In the genomic region with DNA sequence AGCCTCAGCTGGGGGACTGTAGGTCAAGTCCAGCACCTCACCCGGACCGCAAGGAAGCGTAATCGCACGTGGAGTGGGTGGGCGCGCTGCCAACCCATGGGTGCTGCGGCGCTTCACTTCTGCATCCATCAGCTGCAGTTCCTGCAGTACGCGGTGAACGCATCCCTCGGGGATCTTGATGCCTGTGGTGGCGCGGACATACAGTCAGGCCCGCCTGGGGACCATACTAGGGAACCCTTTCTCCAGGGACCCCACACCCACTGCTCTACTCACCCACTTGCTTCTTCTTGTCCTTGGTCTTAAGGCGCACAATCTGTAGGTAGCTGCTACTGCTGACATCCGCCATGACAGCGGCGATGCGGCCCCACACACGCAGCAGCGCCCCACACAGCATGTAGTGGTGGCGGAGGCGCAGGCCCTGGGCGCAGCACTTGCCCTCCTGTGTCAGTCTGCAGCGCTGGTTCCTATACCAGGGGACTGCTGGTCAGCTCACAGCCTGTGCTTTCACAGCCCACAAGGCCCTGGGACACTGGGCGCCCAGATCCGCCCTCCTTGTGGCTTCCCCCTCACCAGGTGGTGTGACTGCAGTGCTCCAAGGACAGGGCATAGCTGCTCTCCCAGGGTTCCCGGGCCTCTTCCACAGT, we compare ENCODE assay signal across 15 mouse cellular contexts. TPM values are rescaled to one million over a fixed set of nuclear protein-coding genes. Genes with fewer than 3 reads are reported as not detected.
DNase-seq lines count a peak whose midpoint lies in the region; ATAC-seq and TF ChIP-seq lines count a peak whose summit lies in the region.
"Had no signal": no experiment of that assay in that cellular context is flagged by ENCODE, and none has a peak within 500 bp of the region (broad histone marks: within the 10 kb centered on the region; RNA-seq: fewer than 3 reads in every experiment).

No protein-coding gene starts in this region.

- TF ChIP-seq CTCF in stomach, postnatal 0 days (IDR thresholded peaks at IDR 0.05; ENCODE audit: low read depth): no peak

- H3K9ac ChIP-seq in hindbrain, embryonic 12.5 days: no peak overlapping the region
- H3K9ac ChIP-seq in liver, embryonic 13.5 days: no peak overlapping the region
- H3K9ac ChIP-seq in liver, embryonic 12.5 days: no peak overlapping the region
- 0 out of 2 replicates have a peak overlapping the region, but pooled peaks have one; percentile 27 for H3K9ac ChIP-seq in stomach, postnatal 0 days (ENCODE audit: low read length)
- H3K9ac ChIP-seq: limb, embryonic 12.5 days; lung, embryonic 15.5 days; midbrain, embryonic 13.5 days had no signal

- no peak for DNase-seq in hindbrain, embryonic 10.5 days (ENCODE audit: low spot score)
- DNase-seq in liver, embryonic 13.5 days: no peak
- peak; percentile 73 for DNase-seq in testis, postnatal 10 days (ENCODE audit: low spot score)
- no peak for DNase-seq in testis, postnatal 14 days (ENCODE audit: low spot score)
- DNase-seq in stomach, postnatal 0 days (ENCODE audit: low spot score): no peak
- DNase-seq in heart, postnatal 10 days: no peak
- DNase-seq: cerebellum, adult 11-12 months; heart, postnatal 14 days; thymus, adult 18-20 months had no signal

- WGBS in hindbrain, embryonic 10.5 days: 79% methylated on average over 30 of the region's 30 CpGs
- WGBS in hindbrain, embryonic 12.5 days: 81% methylated on average over 30 of the region's 30 CpGs
- 88% methylated on average over 30 of the region's 30 CpGs for WGBS in liver, embryonic 13.5 days (ENCODE audit: insufficient replicate concordance)
- 83% methylated on average over 30 of the region's 30 CpGs for WGBS in liver, embryonic 12.5 days (ENCODE audit: insufficient replicate concordance)
- 79% methylated on average over 30 of the region's 30 CpGs for WGBS in stomach, postnatal 0 days

- no peak overlapping the region for H3K27ac ChIP-seq in hindbrain, embryonic 10.5 days
- no peak overlapping the region for H3K27ac ChIP-seq in hindbrain, embryonic 12.5 days
- H3K27ac ChIP-seq in liver, embryonic 13.5 days: peak overlapping the region; percentile 13; the same call in 1 of the 2 replicates
- H3K27ac ChIP-seq in liver, embryonic 12.5 days: no peak overlapping the region; the same call in 1 of the 2 replicates
- no peak overlapping the region for H3K27ac ChIP-seq in stomach, postnatal 0 days (replicated peaks)
- H3K27ac ChIP-seq: limb, embryonic 12.5 days; lung, embryonic 15.5 days; midbrain, embryonic 13.5 days had no signal

- H3K4me1 ChIP-seq in hindbrain, embryonic 10.5 days (replicated peaks): peaks cover 37% of the 10 kb centered on the region
- peaks cover 19% of the 10 kb centered on the region for H3K4me1 ChIP-seq in hindbrain, embryonic 12.5 days
- peaks cover 40% of the 10 kb centered on the region for H3K4me1 ChIP-seq in liver, embryonic 13.5 days (replicated peaks)
- peaks cover 28% of the 10 kb centered on the region for H3K4me1 ChIP-seq in liver, embryonic 12.5 days
- no peaks in the 10 kb centered on the region for H3K4me1 ChIP-seq in stomach, postnatal 0 days (replicated peaks; ENCODE audit: control insufficient read depth, insufficient read depth)

- H3K36me3 ChIP-seq in hindbrain, embryonic 10.5 days: peaks cover 76% of the 10 kb centered on the region
- peaks cover 64% of the 10 kb centered on the region for H3K36me3 ChIP-seq in hindbrain, embryonic 12.5 days
- H3K36me3 ChIP-seq in liver, embryonic 13.5 days: peaks cover 77% of the 10 kb centered on the region
- H3K36me3 ChIP-seq in liver, embryonic 12.5 days: peaks cover 78% of the 10 kb centered on the region
- peaks cover 43% of the 10 kb centered on the region for H3K36me3 ChIP-seq in stomach, postnatal 0 days (ENCODE audit: control insufficient read depth, insufficient read depth, low read length)

- H3K4me3 ChIP-seq in hindbrain, embryonic 10.5 days: peak overlapping the region; percentile 13; the same call in 1 of the 2 replicates
- H3K4me3 ChIP-seq in hindbrain, embryonic 12.5 days: no peak overlapping the region
- H3K4me3 ChIP-seq in liver, embryonic 13.5 days (replicated peaks): no peak overlapping the region
- no peak overlapping the region for H3K4me3 ChIP-seq in liver, embryonic 12.5 days
- H3K4me3 ChIP-seq in stomach, postnatal 0 days (ENCODE audit: low read depth, low read length): no peak overlapping the region
- H3K4me3 ChIP-seq: limb, embryonic 12.5 days; lung, embryonic 15.5 days; midbrain, embryonic 13.5 days had no signal

- no peak for ATAC-seq in hindbrain, embryonic 12.5 days (ENCODE audit: low FRiP score)
- ATAC-seq in liver, embryonic 13.5 days (ENCODE audit: low read depth): no peak
- no peak for ATAC-seq in liver, embryonic 12.5 days
- ATAC-seq in stomach, postnatal 0 days (ENCODE audit: low FRiP score, low TSS enrichment): no peak
- ATAC-seq: midbrain, embryonic 13.5 days had no signal

- intact Hi-C loops in heart, postnatal 10 days (cut with DNase I): no loop called here

- no peaks in the 10 kb centered on the region for H3K9me3 ChIP-seq in hindbrain, embryonic 10.5 days
- H3K9me3 ChIP-seq in hindbrain, embryonic 12.5 days (replicated peaks): no peaks in the 10 kb centered on the region
- H3K9me3 ChIP-seq in liver, embryonic 13.5 days (replicated peaks): no peaks in the 10 kb centered on the region
- no peaks in the 10 kb centered on the region for H3K9me3 ChIP-seq in liver, embryonic 12.5 days (replicated peaks)
- no peaks in the 10 kb centered on the region for H3K9me3 ChIP-seq in stomach, postnatal 0 days (ENCODE audit: control insufficient read depth, low read length)
- H3K9me3 ChIP-seq: limb, embryonic 12.5 days; lung, embryonic 15.5 days; midbrain, embryonic 13.5 days had no signal

- no peak for TF ChIP-seq EP300 in stomach, postnatal 0 days (optimal IDR thresholded peaks at IDR 0.05)

- H3K4me2 ChIP-seq in hindbrain, embryonic 12.5 days (replicated peaks): no peak overlapping the region
- H3K4me2 ChIP-seq in liver, embryonic 13.5 days: no peak overlapping the region
- H3K4me2 ChIP-seq in liver, embryonic 12.5 days: no peak overlapping the region
- no peak overlapping the region for H3K4me2 ChIP-seq in stomach, postnatal 0 days (replicated peaks; ENCODE audit: low read depth)
- H3K4me2 ChIP-seq: limb, embryonic 12.5 days; lung, embryonic 15.5 days; midbrain, embryonic 13.5 days had no signal

- no peaks in the 10 kb centered on the region for H3K27me3 ChIP-seq in hindbrain, embryonic 10.5 days (ENCODE audit: insufficient read depth, poor library complexity, severe bottlenecking)
- no peaks in the 10 kb centered on the region for H3K27me3 ChIP-seq in hindbrain, embryonic 12.5 days
- H3K27me3 ChIP-seq in liver, embryonic 13.5 days: no peaks in the 10 kb centered on the region
- no peaks in the 10 kb centered on the region for H3K27me3 ChIP-seq in liver, embryonic 12.5 days (replicated peaks)
- H3K27me3 ChIP-seq in stomach, postnatal 0 days (ENCODE audit: control insufficient read depth, insufficient read depth, low read length): no peaks in the 10 kb centered on the region
- H3K27me3 ChIP-seq: CH12.LX; limb, embryonic 12.5 days; lung, embryonic 15.5 days; midbrain, embryonic 13.5 days had no signal

RNA-seq across cellular contexts. Expression of a gene that starts 10.8 kb away (rescaled TPM):
- polyA plus RNA-seq in hindbrain, embryonic 10.5 days (2016; fragmentation: Nextera tagmentation; extraction: Ambion mirVana): 681 and 705 TPM in 2 replicates
- polyA plus RNA-seq in hindbrain, embryonic 12.5 days (2016; fragmentation: Nextera tagmentation; extraction: Ambion mirVana): 449 and 484 TPM in 2 replicates
- 677 TPM in 2 replicates for polyA plus RNA-seq in liver, embryonic 13.5 days (2015; fragmentation: Nextera tagmentation; extraction: Ambion mirVana)
- 682 and 685 TPM in 2 replicates for polyA plus RNA-seq in liver, embryonic 12.5 days (2016; fragmentation: Nextera tagmentation; extraction: Ambion mirVana)
- polyA plus RNA-seq in stomach, postnatal 0 days (2015; fragmentation: Nextera tagmentation; extraction: Ambion mirVana): 435 and 445 TPM in 2 replicates
- 100 to 1,000 TPM; 551 to 562 TPM for total RNA-seq in heart, postnatal 10 days (2021)

RNA-seq across cellular contexts. Expression of a gene that starts 18.2 kb away (rescaled TPM):
- polyA plus RNA-seq in hindbrain, embryonic 10.5 days (2016; fragmentation: Nextera tagmentation; extraction: Ambion mirVana): 261 and 268 TPM in 2 replicates
- polyA plus RNA-seq in hindbrain, embryonic 12.5 days (2016; fragmentation: Nextera tagmentation; extraction: Ambion mirVana): 163 and 171 TPM in 2 replicates
- 120 and 122 TPM in 2 replicates for polyA plus RNA-seq in liver, embryonic 13.5 days (2015; fragmentation: Nextera tagmentation; extraction: Ambion mirVana)
- polyA plus RNA-seq in liver, embryonic 12.5 days (2016; fragmentation: Nextera tagmentation; extraction: Ambion mirVana): 142 and 147 TPM in 2 replicates
- polyA plus RNA-seq in stomach, postnatal 0 days (2015; fragmentation: Nextera tagmentation; extraction: Ambion mirVana): 121 and 122 TPM in 2 replicates
- 10 to 100 TPM; 79.0 to 79.1 TPM for total RNA-seq in heart, postnatal 10 days (2021)

RNA-seq across cellular contexts. Expression of a gene that starts 41.4 kb away (rescaled TPM):
- polyA plus RNA-seq in hindbrain, embryonic 10.5 days (2016; fragmentation: Nextera tagmentation; extraction: Ambion mirVana): 8.4 and 9.0 TPM in 2 replicates
- polyA plus RNA-seq in hindbrain, embryonic 12.5 days (2016; fragmentation: Nextera tagmentation; extraction: Ambion mirVana): 8.7 and 8.9 TPM in 2 replicates
- polyA plus RNA-seq in liver, embryonic 13.5 days (2015; fragmentation: Nextera tagmentation; extraction: Ambion mirVana): 14.3 and 14.9 TPM in 2 replicates
- 22.3 and 22.8 TPM in 2 replicates for polyA plus RNA-seq in liver, embryonic 12.5 days (2016; fragmentation: Nextera tagmentation; extraction: Ambion mirVana)
- 2.0 TPM in 2 replicates for polyA plus RNA-seq in stomach, postnatal 0 days (2015; fragmentation: Nextera tagmentation; extraction: Ambion mirVana)
- 1 to 10 TPM; 5.0 to 6.1 TPM for total RNA-seq in heart, postnatal 10 days (2021)

RNA-seq across cellular contexts. Expression of a gene that starts 47.6 kb away (rescaled TPM):
- polyA plus RNA-seq in hindbrain, embryonic 10.5 days (2016; fragmentation: Nextera tagmentation; extraction: Ambion mirVana): 16.8 and 17.2 TPM in 2 replicates
- polyA plus RNA-seq in hindbrain, embryonic 12.5 days (2016; fragmentation: Nextera tagmentation; extraction: Ambion mirVana): 15.1 TPM in 2 replicates
- 9.2 and 9.9 TPM in 2 replicates for polyA plus RNA-seq in liver, embryonic 13.5 days (2015; fragmentation: Nextera tagmentation; extraction: Ambion mirVana)
- polyA plus RNA-seq in liver, embryonic 12.5 days (2016; fragmentation: Nextera tagmentation; extraction: Ambion mirVana): 15.0 and 15.4 TPM in 2 replicates
- polyA plus RNA-seq in stomach, postnatal 0 days (2015; fragmentation: Nextera tagmentation; extraction: Ambion mirVana): 10.7 and 11.0 TPM in 2 replicates
- total RNA-seq in heart, postnatal 10 days (2021): 10 to 100 TPM; 15.1 to 17.6 TPM

RNA-seq across cellular contexts. Expression of a gene that starts 57.8 kb away (rescaled TPM):
- 18.5 and 21.1 TPM in 2 replicates for polyA plus RNA-seq in hindbrain, embryonic 10.5 days (2016; fragmentation: Nextera tagmentation; extraction: Ambion mirVana)
- polyA plus RNA-seq in hindbrain, embryonic 12.5 days (2016; fragmentation: Nextera tagmentation; extraction: Ambion mirVana): 13.1 and 16.1 TPM in 2 replicates
- polyA plus RNA-seq in liver, embryonic 13.5 days (2015; fragmentation: Nextera tagmentation; extraction: Ambion mirVana): 16.2 and 18.3 TPM in 2 replicates
- 18.6 and 19.8 TPM in 2 replicates for polyA plus RNA-seq in liver, embryonic 12.5 days (2016; fragmentation: Nextera tagmentation; extraction: Ambion mirVana)
- 10.3 and 11.2 TPM in 2 replicates for polyA plus RNA-seq in stomach, postnatal 0 days (2015; fragmentation: Nextera tagmentation; extraction: Ambion mirVana)
- total RNA-seq in heart, postnatal 10 days (2021): 100 to 1,000 TPM; 110 to 112 TPM
